Mouse (Mus musculus) ES-Bruce4 (cell line): ENCODE results near the gene Psmc3ip. TPM values are rescaled to one million over a fixed set of nuclear protein-coding genes. Genes with fewer than 3 reads are reported as not detected.

Experiments
- H3K27ac ChIP-seq: 2 replicates; pipeline ENCODE4 v1.5.1; 2012; ENCODE audit warnings: low read length, inconsistent platforms; ENCODE audit not compliant: insufficient read depth
- H3K27me3 ChIP-seq: 2 replicates; pipeline ENCODE4 v1.6.1; 2012; ENCODE audit warnings: mild to moderate bottlenecking, low read length, inconsistent platforms; ENCODE audit not compliant: control insufficient read depth, poor library complexity, insufficient read depth, severe bottlenecking
- H3K36me3 ChIP-seq: 2 replicates; pipeline ENCODE4 v1.6.1; 2012; ENCODE audit warnings: inconsistent platforms, mild to moderate bottlenecking, low read length, moderate library complexity; ENCODE audit not compliant: control insufficient read depth, poor library complexity, insufficient read depth, severe bottlenecking
- H3K4me1 ChIP-seq: one replicate; pipeline ENCODE4 v1.8.1; 2011; ENCODE audit warnings: low read length; ENCODE audit not compliant: control insufficient read depth, insufficient read depth
- H3K4me3 ChIP-seq: 2 replicates; pipeline ENCODE4 v1.5.1; 2011; ENCODE audit warnings: low read depth, mild to moderate bottlenecking, low read length
- H3K9ac ChIP-seq: 2 replicates; pipeline ENCODE4 v1.6.1; 2012; ENCODE audit warnings: low read depth, mild to moderate bottlenecking, inconsistent platforms; ENCODE audit not compliant: poor library complexity, severe bottlenecking
- H3K9me3 ChIP-seq: replicated peaks from 2 replicates; pipeline ENCODE4 v1.6.1; 2012; ENCODE audit warnings: mild to moderate bottlenecking, low read length, inconsistent platforms; ENCODE audit not compliant: control insufficient read depth, poor library complexity, insufficient read depth, severe bottlenecking
- CTCF ChIP-seq: IDR thresholded peaks from one replicate; pipeline ENCODE4 v1.8.1; 2011; ENCODE audit warnings: low read depth, low read length
- EP300 ChIP-seq: IDR thresholded peaks from 2 replicates; pipeline ENCODE4 v1.6.1; 2011; ENCODE audit warnings: low read depth, low read length; ENCODE audit not compliant: insufficient read depth
- POLR2A ChIP-seq: IDR thresholded peaks from one replicate; pipeline ENCODE4 v1.8.1; 2011; ENCODE audit warnings: low read length; ENCODE audit not compliant: insufficient read depth
- polyA plus RNA-seq: library from polyadenylated mRNA; stranded (reverse); fragments of >200 nt; gene quantifications from 2 replicates; pipeline ENCODE4 v1.2.4, GENCODE M21; 2011; ENCODE audit warnings: low read depth; ENCODE audit not compliant: missing spikeins, insufficient read depth, insufficient read length

Psmc3ip gene
- polyA plus RNA-seq, 1 experiment, result 35.1 TPM

- Histone ChIP-seq H3K4me3 (peak overlapping the region; percentile 19; the same call in 1 of the 2 replicates), H3K36me3 (no peaks in the 10 kb centered on the region), H3K27me3 (no peaks in the 10 kb centered on the region), H3K4me1 (no peaks in the 10 kb centered on the region), H3K27ac (no peak overlapping the region), H3K9me3 (no peaks in the 10 kb centered on the region), H3K9ac (peak overlapping the region; percentile 35)
- TF ChIP-seq EP300, result no peak
- TF ChIP-seq POLR2A, result no peak
- no peak for TF ChIP-seq CTCF
Measured at GRCm38 (mm10) chr11:101138536-101139181, 43.4 kb upstream of the Psmc3ip start.

DNA sequence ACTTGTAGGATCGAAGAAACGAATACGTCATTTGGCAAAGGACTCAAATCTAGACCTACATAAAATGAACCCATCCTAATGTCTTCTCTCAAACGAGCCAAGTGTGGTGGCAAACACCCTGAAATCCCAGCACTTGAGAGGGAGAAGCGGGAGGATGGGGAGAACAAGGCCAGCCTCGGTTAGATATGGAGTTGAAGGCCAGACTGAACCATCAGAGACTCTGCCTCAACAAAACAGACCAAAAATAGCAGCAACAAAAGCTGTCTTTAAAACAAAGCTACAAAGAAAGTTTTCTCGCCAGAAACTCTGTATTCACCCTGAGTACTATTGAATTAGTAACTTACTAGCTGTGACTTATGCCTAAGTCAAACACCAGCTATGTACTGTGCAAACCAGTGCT lies 41.8 kb upstream of the Psmc3ip start:
- TF ChIP-seq CTCF (no peak), POLR2A (no peak), EP300 (no peak)
- Histone ChIP-seq H3K9ac (no peak overlapping the region), H3K27me3 (no peaks in the 10 kb centered on the region), H3K36me3 (no peaks in the 10 kb centered on the region), H3K9me3 (no peaks in the 10 kb centered on the region), H3K4me3 (no peak overlapping the region), H3K27ac (no peak overlapping the region), H3K4me1 (no peaks in the 10 kb centered on the region)

DNA sequence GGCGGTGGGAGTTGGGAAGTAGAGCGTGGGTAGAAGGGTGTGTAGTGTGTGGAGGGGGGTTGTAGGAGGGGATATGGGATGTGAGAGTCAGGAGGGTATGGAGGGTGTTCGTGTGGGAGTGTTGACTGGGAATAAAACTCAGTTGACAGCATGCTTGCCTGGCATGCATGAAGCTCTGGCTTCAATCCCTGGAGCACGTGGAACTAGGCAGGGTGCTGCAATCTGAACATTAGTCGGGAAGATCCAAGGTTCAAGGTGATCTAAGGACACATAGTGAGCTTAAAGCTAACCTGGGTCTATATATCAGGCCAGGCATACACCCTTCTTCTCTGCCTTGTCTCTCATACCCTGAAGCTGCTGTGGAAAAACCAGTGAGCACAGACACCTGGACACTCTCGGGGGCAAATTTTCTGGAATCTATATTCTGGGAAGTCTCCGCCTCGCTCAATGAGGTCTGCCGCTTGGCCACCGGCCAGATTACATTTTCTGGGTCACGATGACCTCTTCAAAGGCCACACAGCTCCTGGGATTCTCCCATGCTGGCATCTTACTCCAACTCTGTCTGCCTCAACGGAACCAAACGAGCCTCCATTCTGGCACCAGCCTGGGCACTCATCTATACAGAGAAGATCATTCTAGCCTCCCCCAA lies 39.1 kb upstream of the Psmc3ip start:
- Histone ChIP-seq H3K27ac (no peak overlapping the region), H3K9ac (no peak overlapping the region), H3K4me3 (no peak overlapping the region), H3K9me3 (no peaks in the 10 kb centered on the region), H3K27me3 (no peaks in the 10 kb centered on the region), H3K4me1 (no peaks in the 10 kb centered on the region), H3K36me3 (no peaks in the 10 kb centered on the region)
- TF ChIP-seq CTCF (no peak), POLR2A (no peak), EP300 (no peak)

GRCm38 (mm10) chr11:101133037-101133436 lies 37.8 kb upstream of the Psmc3ip start:
- TF ChIP-seq POLR2A, result no peak
- no peak for TF ChIP-seq EP300
- TF ChIP-seq CTCF, result no peak
- Histone ChIP-seq H3K4me1 (no peaks in the 10 kb centered on the region), H3K36me3 (no peaks in the 10 kb centered on the region)

GRCm38 (mm10) chr11:101131701-101132100 lies 36.5 kb upstream of the Psmc3ip start:
- Histone ChIP-seq H3K4me1 (no peaks in the 10 kb centered on the region), H3K9me3 (no peaks in the 10 kb centered on the region), H3K27me3 (no peaks in the 10 kb centered on the region), H3K4me3 (no peak overlapping the region), H3K36me3 (no peaks in the 10 kb centered on the region), H3K9ac (no peak overlapping the region), H3K27ac (no peak overlapping the region)
- TF ChIP-seq CTCF, result peak; percentile 65
- TF ChIP-seq POLR2A, result no peak
- no peak for TF ChIP-seq EP300

More at GRCm38 (mm10) chr11:101133037-101133436, 37.8 kb upstream of the Psmc3ip start:
- no peak overlapping the region for H3K27ac ChIP-seq
- no peaks in the 10 kb centered on the region for H3K9me3 ChIP-seq
- no peaks in the 10 kb centered on the region for H3K27me3 ChIP-seq
- no peak overlapping the region for H3K4me3 ChIP-seq
- no peak overlapping the region for H3K9ac ChIP-seq

GRCm38 (mm10) chr11:101131187-101131586 lies 36.0 kb upstream of the Psmc3ip start:
- H3K27me3 ChIP-seq, result no peaks in the 10 kb centered on the region
- no peak overlapping the region for H3K4me3 ChIP-seq
- H3K4me1 ChIP-seq, result no peaks in the 10 kb centered on the region
- TF ChIP-seq CTCF (no peak), POLR2A (no peak), EP300 (no peak)
- no peak overlapping the region for H3K27ac ChIP-seq
- no peaks in the 10 kb centered on the region for H3K9me3 ChIP-seq
- peaks cover 2% of the 10 kb centered on the region for H3K36me3 ChIP-seq
- H3K9ac ChIP-seq, result no peak overlapping the region
